Comparison of ENCODE assay signal across 8 mouse cellular contexts in genomic region chr17:67667981-67668380, GRCm38 (mm10). TPM values are rescaled to one million over a fixed set of nuclear protein-coding genes. Genes with fewer than 3 reads are reported as not detected.
DNase-seq lines count a peak whose midpoint lies in the region; ATAC-seq lines count a peak whose summit lies in the region.

No protein-coding gene starts in this region.

- no peak overlapping the region for H3K4me3 ChIP-seq in heart, embryonic 11.5 days (ENCODE audit: low read depth, low read length)
- no peak overlapping the region for H3K4me3 ChIP-seq in forebrain, embryonic 16.5 days (replicated peaks; ENCODE audit: low read length)
- no peak overlapping the region for H3K4me3 ChIP-seq in intestine, embryonic 16.5 days (ENCODE audit: low read length)
- H3K4me3 ChIP-seq in midbrain, embryonic 13.5 days (replicated peaks): no peak overlapping the region

- no peaks in the 10 kb centered on the region for H3K27me3 ChIP-seq in heart, embryonic 11.5 days (ENCODE audit: control insufficient read depth, insufficient read depth, low read length)
- H3K27me3 ChIP-seq in forebrain, embryonic 16.5 days (replicated peaks; ENCODE audit: control insufficient read depth, insufficient read depth, low read length): no peaks in the 10 kb centered on the region
- H3K27me3 ChIP-seq in intestine, embryonic 16.5 days (replicated peaks; ENCODE audit: control insufficient read depth, insufficient read depth, low read length): no peaks in the 10 kb centered on the region
- H3K27me3 ChIP-seq in midbrain, embryonic 13.5 days: no peaks in the 10 kb centered on the region

- H3K9me3 ChIP-seq in heart, embryonic 11.5 days (replicated peaks; ENCODE audit: control insufficient read depth, low read length): no peaks in the 10 kb centered on the region
- no peaks in the 10 kb centered on the region for H3K9me3 ChIP-seq in forebrain, embryonic 16.5 days (ENCODE audit: control insufficient read depth, low read length)
- no peaks in the 10 kb centered on the region for H3K9me3 ChIP-seq in intestine, embryonic 16.5 days (ENCODE audit: control insufficient read depth, low read length)
- H3K9me3 ChIP-seq in midbrain, embryonic 13.5 days: no peaks in the 10 kb centered on the region

- no peak overlapping the region for H3K9ac ChIP-seq in heart, embryonic 11.5 days (ENCODE audit: low read depth, low read length)
- H3K9ac ChIP-seq in forebrain, embryonic 16.5 days (replicated peaks; ENCODE audit: low read depth, low read length): no peak overlapping the region
- H3K9ac ChIP-seq in intestine, embryonic 16.5 days (ENCODE audit: low read depth, low read length): no peak overlapping the region
- no peak overlapping the region for H3K9ac ChIP-seq in midbrain, embryonic 13.5 days (replicated peaks)

- no peak for ATAC-seq in heart, embryonic 11.5 days (replicated peaks; ENCODE audit: insufficient number of reproducible peaks, low FRiP score, low TSS enrichment)
- ATAC-seq in forebrain, embryonic 16.5 days: peak; percentile 77
- peak; percentile 52; the same call in 1 of the 2 replicates for ATAC-seq in intestine, embryonic 16.5 days
- peak; percentile 60; the same call in 1 of the 2 replicates for ATAC-seq in midbrain, embryonic 13.5 days

- no peak overlapping the region for H3K4me2 ChIP-seq in heart, embryonic 11.5 days
- no peak overlapping the region for H3K4me2 ChIP-seq in forebrain, embryonic 16.5 days (ENCODE audit: low read length)
- no peak overlapping the region for H3K4me2 ChIP-seq in intestine, embryonic 16.5 days (ENCODE audit: low read depth, low read length)
- no peak overlapping the region for H3K4me2 ChIP-seq in midbrain, embryonic 13.5 days (replicated peaks)

- DNase-seq in heart, adult 8-10 months (ENCODE audit: low spot score): peak; percentile 40
- DNase-seq in adrenal gland, postnatal 4 days (ENCODE audit: low spot score in 2 of 2): peak; percentile 16 to 37
- DNase-seq in left cerebral cortex, adult 8-10 months (ENCODE audit: low spot score in 2 of 2): peak; percentile 10 to 32
- DNase-seq in testis, postnatal 10 days (ENCODE audit: low spot score): peak; percentile 87

- H3K4me1 ChIP-seq in heart, embryonic 11.5 days (ENCODE audit: control insufficient read depth, insufficient read depth, low read length): no peaks in the 10 kb centered on the region
- no peaks in the 10 kb centered on the region for H3K4me1 ChIP-seq in forebrain, embryonic 16.5 days (replicated peaks; ENCODE audit: control insufficient read depth, insufficient read depth, low read length)
- no peaks in the 10 kb centered on the region for H3K4me1 ChIP-seq in intestine, embryonic 16.5 days (ENCODE audit: control insufficient read depth, insufficient read depth, low read length)
- no peaks in the 10 kb centered on the region for H3K4me1 ChIP-seq in midbrain, embryonic 13.5 days (replicated peaks)

- no peaks in the 10 kb centered on the region for H3K36me3 ChIP-seq in heart, embryonic 11.5 days (ENCODE audit: control insufficient read depth, insufficient read depth, low read length)
- no peaks in the 10 kb centered on the region for H3K36me3 ChIP-seq in forebrain, embryonic 16.5 days (ENCODE audit: control insufficient read depth, insufficient read depth)
- no peaks in the 10 kb centered on the region for H3K36me3 ChIP-seq in intestine, embryonic 16.5 days (ENCODE audit: control insufficient read depth, insufficient read depth, low read length)
- H3K36me3 ChIP-seq in midbrain, embryonic 13.5 days: no peaks in the 10 kb centered on the region

- WGBS in heart, embryonic 11.5 days (ENCODE audit: insufficient replicate concordance): 18% methylated on average over 3 of the region's 3 CpGs
- WGBS in forebrain, embryonic 16.5 days: 11% methylated on average over 3 of the region's 3 CpGs
- 17% methylated on average over 3 of the region's 3 CpGs for WGBS in intestine, embryonic 16.5 days
- 21% methylated on average over 3 of the region's 3 CpGs for WGBS in midbrain, embryonic 13.5 days

- no peak overlapping the region for H3K27ac ChIP-seq in heart, embryonic 11.5 days (ENCODE audit: low read depth, low read length)
- H3K27ac ChIP-seq in forebrain, embryonic 16.5 days (ENCODE audit: low read length): no peak overlapping the region
- no peak overlapping the region for H3K27ac ChIP-seq in intestine, embryonic 16.5 days (ENCODE audit: low read length)
- H3K27ac ChIP-seq in midbrain, embryonic 13.5 days: no peak overlapping the region

RNA-seq across cellular contexts. Expression of gene Lama1, which starts 29.1 kb away (rescaled TPM):
- 1 to 10 TPM; 1.3 to 2.5 (median 2.2) TPM for total RNA-seq in heart, adult 8-10 months (2022)
- polyA plus RNA-seq in heart, embryonic 11.5 days (2014; fragmentation: Nextera tagmentation; extraction: Ambion mirVana): 2.6 and 2.8 TPM in 2 replicates
- 10 to 100 TPM; 21.6 to 34.4 TPM for total RNA-seq in adrenal gland, postnatal 4 days (2021)
- polyA plus RNA-seq in forebrain, embryonic 16.5 days (2015; fragmentation: Nextera tagmentation; extraction: Ambion mirVana): 4.7 and 5.6 TPM in 2 replicates
- 1.6 TPM in 2 replicates for polyA plus RNA-seq in intestine, embryonic 16.5 days (2015; fragmentation: Nextera tagmentation; extraction: Ambion mirVana)
- total RNA-seq in left cerebral cortex, adult 8-10 months (2022): 1 to 10 TPM; 2.9 to 4.5 (median 3.6) TPM
- 7.3 and 10.3 TPM in 2 replicates for polyA plus RNA-seq in midbrain, embryonic 13.5 days (2015; fragmentation: Nextera tagmentation; extraction: Ambion mirVana)

RNA-seq across cellular contexts. Expression of gene Lrrc30, which starts 35.5 kb away (rescaled TPM):
- under 1 TPM; 0.28 to 0.60 (median 0.43) TPM for total RNA-seq in heart, adult 8-10 months (2022)
- polyA plus RNA-seq in heart, embryonic 11.5 days (2014; fragmentation: Nextera tagmentation; extraction: Ambion mirVana): not detected in 2 replicates
- under 1 TPM; 0.50 to 0.62 TPM for total RNA-seq in adrenal gland, postnatal 4 days (2021)
- polyA plus RNA-seq in forebrain, embryonic 16.5 days (2015; fragmentation: Nextera tagmentation; extraction: Ambion mirVana): not detected in 2 replicates
- not detected in 2 replicates for polyA plus RNA-seq in intestine, embryonic 16.5 days (2015; fragmentation: Nextera tagmentation; extraction: Ambion mirVana)
- not detected for total RNA-seq in left cerebral cortex, adult 8-10 months (2022)
- not detected in 2 replicates for polyA plus RNA-seq in midbrain, embryonic 13.5 days (2015; fragmentation: Nextera tagmentation; extraction: Ambion mirVana)

Comparison
In these comparisons a context has a peak if more than half of its experiments do, and no peak if none do; other contexts are left out.
1. DNase-seq: peak in every context shown above with its lines; median percentile 87 in testis, postnatal 10 days; 40 in heart, adult 8-10 months; 26 in adrenal gland, postnatal 4 days; 21 in left cerebral cortex, adult 8-10 months.